Mouse (Mus musculus) liver, embryonic 14.5 days (tissue): ENCODE results near the gene Rxfp2.

Source experiments
- CTCF ChIP-seq: IDR thresholded peaks from 2 replicates; pipeline ENCODE4 v1.5.1; 2016; ENCODE audit warnings: antibody characterized with exemption, low read depth, control low read depth
- EP300 ChIP-seq: IDR thresholded peaks from 2 replicates; pipeline ENCODE4 v1.6.1; 2016; ENCODE audit warnings: antibody characterized with exemption, low read depth

- TF ChIP-seq CTCF (no peak), EP300 (no peak)
Observed at GRCm38 (mm10) chr5:150122095-150122494, 103.6 kb downstream of the Rxfp2 start.
